Mouse (Mus musculus) right cerebral cortex, postnatal 10 days (tissue): ENCODE data around the gene Dcaf15.
A peak's percentile ranks its signal among the peaks of the same experiment; 100 is the strongest.

Experiments used
- DNase-seq, 2 experiments: peaks; one replicate each; pipeline ENCODE4 v3.0.0; 2021; ENCODE audit warnings: low spot score in 2 of 2

Dcaf15 gene

DNA sequence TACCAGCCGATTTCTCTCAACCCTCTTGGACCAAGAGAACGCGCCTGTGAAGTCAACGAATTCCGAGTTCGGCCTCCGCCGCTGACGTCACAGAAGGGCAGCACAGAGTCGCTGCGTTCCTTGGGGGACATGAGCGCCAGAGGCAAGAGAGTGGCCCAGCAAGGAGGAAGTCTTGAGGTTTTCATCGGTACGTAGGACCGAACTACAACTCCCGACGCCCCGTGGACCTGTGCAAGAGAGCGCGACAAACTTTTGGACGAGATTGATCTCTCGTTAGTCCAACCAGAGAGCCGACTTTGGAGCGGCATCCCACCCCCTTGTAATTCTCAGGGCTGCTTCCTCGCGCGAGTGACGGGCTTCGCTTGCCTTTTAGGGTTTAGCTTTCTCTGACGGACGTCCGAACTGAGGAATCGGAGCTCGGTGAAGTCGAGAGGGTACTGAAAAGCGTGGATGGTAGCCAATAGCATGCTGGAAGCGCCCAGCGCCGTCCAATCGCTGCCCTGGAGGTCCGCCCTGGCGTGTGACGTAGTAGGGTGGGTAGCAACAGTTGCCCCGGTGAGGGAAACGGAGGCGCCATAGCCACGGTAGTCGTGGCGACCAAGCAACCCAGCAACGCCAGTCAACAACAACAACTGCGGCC lies 38.2 kb downstream of the Dcaf15 start, which contains the start of gene Rfx1:
Gene Rfx1 (plus strand): TSS at position 544 of the 640 bp plus-strand sequence.
- DNase-seq, result peak; percentile 100

DNA sequence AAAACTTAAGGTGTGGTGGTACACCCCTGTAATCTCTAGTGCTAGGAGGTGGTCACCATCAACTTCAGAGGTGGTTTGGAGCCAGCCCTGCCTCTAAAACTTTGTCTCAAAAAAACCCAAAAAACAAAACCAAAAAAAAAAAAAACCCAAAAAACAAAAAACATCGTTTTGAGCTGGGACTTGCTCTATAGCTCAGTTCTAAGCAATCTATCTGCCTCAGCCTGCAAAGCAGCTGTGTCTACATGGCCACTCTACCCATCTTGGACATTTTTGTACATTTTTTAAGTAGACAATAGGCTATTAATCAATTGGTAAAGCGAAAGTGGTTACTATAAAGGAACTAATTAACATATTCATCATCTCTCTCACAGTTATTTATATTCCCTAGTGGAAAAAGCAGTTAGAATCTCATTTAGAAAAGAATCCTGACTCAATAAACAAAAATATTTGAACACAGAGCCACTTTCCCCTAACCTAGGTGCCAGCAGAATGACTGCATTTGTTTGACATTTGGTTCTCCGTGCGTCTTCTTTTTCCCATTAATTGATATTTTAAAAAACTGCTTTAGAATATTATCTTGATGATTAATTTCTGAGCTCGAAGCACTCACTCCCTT lies 39.0 kb downstream of the Dcaf15 start:
- DNase-seq, result no peak

DNA sequence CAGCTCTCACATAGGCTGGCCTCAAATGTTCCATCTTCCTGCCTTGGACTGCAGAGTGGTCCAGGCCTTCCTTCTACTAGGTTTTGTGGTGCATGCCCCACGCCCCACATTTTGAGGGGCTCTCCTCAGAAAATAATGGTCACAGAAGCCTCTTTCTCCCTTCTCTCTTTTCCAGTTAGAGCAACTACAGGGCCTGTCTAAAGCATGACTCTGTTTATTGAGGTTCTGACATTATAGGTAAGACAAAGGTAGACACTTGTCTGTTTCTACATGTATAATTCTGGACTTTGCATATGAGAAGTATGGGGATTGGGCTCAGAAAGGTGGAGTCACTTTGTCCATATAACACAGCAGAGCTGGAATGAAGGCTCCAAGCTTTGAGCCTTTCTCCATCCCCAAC lies 39.5 kb downstream of the Dcaf15 start, which contains the start of gene Gm10643:
Gene Gm10643 (minus strand): TSS at position 101 of the 400 bp plus-strand sequence.
- no peak for DNase-seq

DNA sequence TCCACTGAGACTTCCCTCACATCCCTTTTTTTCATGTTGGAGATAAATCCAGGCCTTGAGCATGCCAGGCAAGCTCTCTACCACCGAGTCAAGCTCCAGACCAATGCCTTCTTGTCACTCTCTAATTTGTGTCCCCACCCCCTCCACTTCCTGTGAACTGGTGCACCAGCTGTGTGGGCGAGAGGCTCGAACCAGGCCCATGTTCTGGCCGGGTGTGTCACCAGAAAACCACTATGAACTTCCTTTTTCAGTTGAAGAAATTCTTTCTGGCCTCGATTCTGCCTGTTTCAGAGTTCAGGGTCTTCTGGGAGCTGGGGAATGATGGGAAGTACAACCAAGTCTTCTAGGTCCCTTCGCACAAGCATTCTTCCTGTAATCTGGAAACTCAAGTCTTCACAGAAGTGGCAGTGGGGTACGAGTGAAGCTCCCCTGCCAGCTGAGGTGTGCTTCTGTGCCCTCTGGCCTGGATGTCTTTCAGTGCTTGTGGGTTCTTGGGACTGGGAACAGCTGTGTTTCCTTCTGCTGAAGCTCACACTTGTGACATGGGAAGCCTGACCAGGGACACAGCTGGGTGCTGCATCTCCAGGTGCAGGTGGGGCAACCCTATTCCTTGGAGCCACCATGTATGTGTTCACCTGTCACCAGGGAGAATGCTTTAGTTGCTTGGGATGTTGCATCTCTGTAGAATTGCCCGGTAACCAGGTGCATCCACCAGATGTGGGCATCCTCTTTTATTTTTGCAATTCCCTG lies 40.5 kb downstream of the Dcaf15 start:
- DNase-seq, result no peak

DNA sequence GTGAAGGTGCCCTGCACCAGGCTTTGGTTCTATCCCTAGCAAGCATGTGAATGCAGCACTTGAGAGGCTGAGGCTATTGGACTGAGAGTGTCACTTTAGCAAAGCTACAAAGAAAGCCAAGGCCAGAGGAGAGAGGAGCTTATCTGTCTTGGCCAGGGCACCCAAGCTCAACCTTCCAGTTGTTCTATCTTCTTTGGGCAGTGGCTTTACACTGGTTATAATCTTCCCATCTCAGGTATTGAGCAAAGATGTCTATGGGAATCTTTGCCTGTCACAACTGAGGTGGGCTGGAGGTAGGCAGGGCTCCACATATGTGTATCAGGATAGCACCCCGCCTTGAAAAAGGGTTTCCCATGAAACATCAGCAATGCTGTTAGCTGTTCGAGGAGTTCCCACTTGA lies 44.3 kb downstream of the Dcaf15 start:
- no peak for DNase-seq

DNA sequence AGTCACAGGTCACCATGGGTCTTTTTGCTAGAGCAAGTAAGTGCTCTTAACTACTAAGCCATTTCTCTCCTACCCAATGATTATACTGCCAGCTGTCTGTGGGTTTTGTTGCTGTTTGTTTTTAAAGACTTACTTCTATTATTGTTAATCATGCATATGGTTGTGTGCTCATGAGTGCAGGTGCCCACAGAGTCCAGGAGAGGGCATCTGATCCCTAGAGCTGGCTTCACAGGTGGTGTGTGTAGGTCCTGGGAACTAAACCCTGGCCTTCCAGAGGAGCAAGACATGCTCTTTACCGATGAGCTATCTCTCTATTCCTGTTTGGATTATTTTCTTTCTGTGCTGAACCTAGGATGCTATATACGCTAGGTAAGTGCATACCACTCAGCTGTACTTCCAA lies 45.3 kb downstream of the Dcaf15 start:
- no peak for DNase-seq

DNA sequence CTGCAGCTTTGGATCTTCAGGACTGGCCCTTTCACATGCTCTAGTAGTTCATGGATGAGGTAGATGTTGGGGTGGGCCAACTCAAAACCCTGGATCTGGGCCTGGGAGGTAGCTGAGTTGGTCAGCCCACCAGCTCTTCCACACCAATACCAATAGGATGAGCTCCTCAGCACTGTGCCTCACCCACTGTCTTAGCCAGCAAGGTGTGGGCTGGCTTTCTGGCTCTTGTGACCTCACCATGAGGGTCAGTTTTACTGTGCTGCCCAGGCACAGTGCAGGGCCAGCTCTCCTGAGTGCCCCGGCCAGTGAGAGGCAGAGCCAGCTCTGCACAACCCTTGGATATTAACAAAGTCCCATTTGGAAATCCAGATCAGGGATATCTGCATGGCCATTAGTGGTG lies 46.7 kb downstream of the Dcaf15 start:
- DNase-seq, result no peak

DNA sequence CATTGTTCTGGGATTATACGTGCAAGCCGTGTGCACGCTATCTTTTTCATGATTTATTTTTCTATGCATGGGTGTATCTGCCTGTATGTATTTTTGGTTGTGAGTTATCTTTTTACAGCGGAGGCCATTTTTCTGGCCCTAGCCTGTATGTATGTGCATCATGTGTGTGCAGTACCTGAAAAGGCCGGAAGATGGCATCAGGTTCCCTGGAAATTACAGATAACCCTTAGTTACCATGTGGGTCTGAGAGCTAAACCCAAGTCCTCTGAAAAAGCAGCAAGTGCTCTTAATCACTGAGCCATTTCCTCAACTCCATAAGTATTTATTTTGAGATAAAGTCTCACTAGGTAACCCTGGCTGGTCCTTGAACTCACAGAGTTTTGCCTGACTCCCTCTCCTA lies 51.3 kb downstream of the Dcaf15 start:
- no peak for DNase-seq

DNA sequence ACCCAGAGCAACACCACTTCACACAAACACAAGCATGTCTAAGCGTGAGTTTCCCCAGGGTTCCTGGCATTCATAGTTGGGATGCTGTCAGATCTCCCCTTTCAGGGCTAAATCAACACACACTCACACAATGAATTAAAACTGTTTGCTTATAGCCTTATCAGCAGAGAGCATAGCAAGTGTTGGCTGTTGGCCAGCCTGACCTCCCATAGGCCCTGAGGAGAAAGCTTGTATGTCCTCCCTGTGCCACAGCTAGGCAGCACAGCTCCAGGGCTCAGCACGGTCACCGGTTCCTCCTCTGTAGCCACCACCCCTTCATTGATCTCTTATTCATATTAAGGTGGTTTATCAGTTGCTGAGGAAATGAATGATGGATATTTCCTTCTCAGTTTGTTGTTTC lies 51.8 kb downstream of the Dcaf15 start:
- no peak for DNase-seq

DNA sequence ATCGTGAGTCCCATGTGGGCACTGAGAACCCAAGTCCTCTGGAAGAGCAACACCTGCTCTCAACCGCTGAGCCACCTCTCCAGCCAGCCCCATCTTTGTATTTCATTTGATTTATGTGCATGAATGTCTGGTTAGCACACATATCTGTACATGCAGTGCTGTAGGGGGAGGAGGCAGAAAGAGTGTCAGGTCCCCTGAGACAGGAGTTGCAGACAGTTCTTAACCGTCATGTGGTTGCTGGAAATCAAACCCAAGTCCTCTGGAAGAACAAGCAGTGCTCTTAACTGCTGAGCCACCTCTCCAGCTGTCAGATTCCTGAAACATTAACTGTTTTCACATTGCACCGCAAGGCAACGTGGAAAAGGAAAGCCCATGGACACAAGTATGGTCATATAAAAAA lies 56.4 kb downstream of the Dcaf15 start:
- DNase-seq, result no peak
